Mouse (Mus musculus) limb, embryonic 14.5 days (tissue): ENCODE measurements around the gene Gpr85. TPM values are rescaled to one million over a fixed set of nuclear protein-coding genes. Genes with fewer than 3 reads are reported as not detected.

Source experiments
- ATAC-seq: fragments of 200-750 bp; cut with Nextera tagmentation; 2 replicates; pipeline ENCODE4 v1.8.0; 2017; ENCODE audit warnings: low read depth, moderate number of reproducible peaks, moderate TSS enrichment; ENCODE audit not compliant: low FRiP score
- DNase-seq: peaks from one replicate; pipeline ENCODE4 v3.0.0-alpha.2; 2015; ENCODE audit warnings: low spot score
- H3K27ac ChIP-seq: fragments of 300-500 bp; sonication (generic); replicated peaks from 2 replicates; pipeline ENCODE4 v1.5.1; 2014; ENCODE audit warnings: low read depth, mild to moderate bottlenecking, low read length, moderate library complexity, mixed read lengths
- H3K27me3 ChIP-seq: fragments of 300-500 bp; sonication (generic); 2 replicates; pipeline ENCODE4 v1.6.1; 2014; ENCODE audit warnings: low read length, mixed read lengths; ENCODE audit not compliant: control insufficient read depth, insufficient read depth
- H3K36me3 ChIP-seq: fragments of 300-500 bp; sonication (generic); 2 replicates; pipeline ENCODE4 v1.6.1; 2014; ENCODE audit warnings: mild to moderate bottlenecking, low read length, moderate library complexity, mixed read lengths; ENCODE audit not compliant: control insufficient read depth, insufficient read depth
- H3K4me1 ChIP-seq: fragments of 300-500 bp; sonication (generic); 2 replicates; pipeline ENCODE4 v1.6.1; 2014; ENCODE audit warnings: antibody characterized with exemption, low read length, mixed read lengths; ENCODE audit not compliant: control insufficient read depth, insufficient read depth
- H3K4me2 ChIP-seq: fragments of 300-500 bp; sonication (generic); replicated peaks from 2 replicates; pipeline ENCODE4 v1.6.1; 2014; ENCODE audit warnings: low read depth, mild to moderate bottlenecking, low read length, moderate library complexity; ENCODE audit not compliant: severe bottlenecking
- H3K4me3 ChIP-seq: fragments of 300-500 bp; sonication (generic); replicated peaks from 2 replicates; pipeline ENCODE4 v1.5.1; 2014; ENCODE audit warnings: low read length
- H3K9ac ChIP-seq: fragments of 300-500 bp; sonication (generic); 2 replicates; pipeline ENCODE4 v1.6.1; 2014; ENCODE audit warnings: mild to moderate bottlenecking, low read depth, low read length, moderate library complexity; ENCODE audit not compliant: severe bottlenecking
- H3K9me3 ChIP-seq: fragments of 300-500 bp; sonication (generic); 2 replicates; pipeline ENCODE4 v1.6.1; 2016; ENCODE audit warnings: low read length; ENCODE audit not compliant: control insufficient read depth
- POLR2A ChIP-seq: fragments of 200-500 bp; IDR thresholded peaks from 2 replicates; pipeline ENCODE4 v1.8.0; 2012; ENCODE audit warnings: inconsistent platforms, mild to moderate bottlenecking, moderate library complexity, borderline replicate concordance; ENCODE audit not compliant: insufficient read depth, insufficient read length; ENCODE audit errors: extremely low read depth
- WGBS: fragments of 180-500 bp; shearing (Covaris S2); extraction: QIAGEN DNeasy Blood & Tissue Kit; methylation state at CpG from one replicate; pipeline ENCODE4 v1.1.7; 2014; 5-methylcytosine and 5-hydroxymethylcytosine counted together
- polyA plus RNA-seq, 2 experiments: library from polyadenylated mRNA; depleted of rRNA in 1 of 2; stranded (reverse) in 1 of 2; unstranded in 1 of 2; fragments of >200 nt; fragmentation: Nextera tagmentation in 1 of 2; extraction: Ambion mirVana in 1 of 2; gene quantifications; 2 replicates each; pipeline versions ENCODE4 v1.2.1 to v1.2.3; 2012 to 2014

Gene Gpr85
- polyA plus RNA-seq (2012; rRNA removed) (3.9 and 5.0 TPM in 2 replicates), polyA plus RNA-seq (2014; fragmentation: Nextera tagmentation; extraction: Ambion mirVana) (6.5 and 6.9 TPM in 2 replicates)

DNA sequence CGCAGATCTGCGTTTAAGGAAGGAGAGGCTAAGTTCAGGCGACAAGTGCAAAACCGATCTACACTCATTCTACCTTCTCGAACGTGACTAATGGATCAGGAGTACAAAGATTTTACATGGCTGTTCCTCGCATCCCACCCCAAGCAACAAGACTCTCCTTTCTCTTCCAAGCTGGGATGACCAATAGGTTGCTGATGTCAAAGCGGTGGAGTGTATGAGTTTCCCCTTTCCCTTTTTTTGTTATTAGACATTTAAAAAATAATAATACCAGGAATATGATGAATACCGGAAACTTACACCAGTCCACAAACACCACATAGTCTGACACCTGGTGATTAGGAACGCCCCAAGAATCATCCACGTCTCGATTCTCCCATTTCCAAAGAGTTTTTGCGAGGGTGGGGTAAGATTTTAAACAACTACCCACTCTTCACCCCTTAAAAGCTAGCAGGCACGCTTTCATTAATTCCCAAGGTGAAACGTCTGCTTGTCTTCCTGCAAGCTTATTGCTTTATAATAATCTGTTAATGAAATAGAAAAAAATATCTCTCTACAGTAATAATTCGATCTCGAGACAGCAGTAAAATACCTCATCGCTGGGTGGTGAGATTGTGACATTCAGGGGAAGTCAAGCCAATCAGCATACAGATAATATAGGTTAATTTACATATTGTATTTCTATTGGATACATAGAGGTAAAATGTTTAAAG, at the start of gene Gpr85:
Gene Gpr85, minus strand, starts transcription at position 598 of the 710 bp plus-strand sequence.
- Histone ChIP-seq H3K4me1 (no peaks in the 10 kb centered on the region), H3K9me3 (no peaks in the 10 kb centered on the region), H3K4me3 (peak within 1 kb of the TSS; percentile 67), H3K9ac (peak within 1 kb of the TSS; percentile 97), H3K36me3 (no peaks in the 10 kb centered on the region), H3K27ac (peak within 1 kb of the TSS; percentile 81), H3K27me3 (no peaks in the 10 kb centered on the region), H3K4me2 (peak within 1 kb of the TSS; percentile 88)
- 42% methylated on average over 18 of the region's 18 CpGs for WGBS
- ATAC-seq, result no peak
- no peak for TF ChIP-seq POLR2A
- DNase-seq, result no peak

DNA sequence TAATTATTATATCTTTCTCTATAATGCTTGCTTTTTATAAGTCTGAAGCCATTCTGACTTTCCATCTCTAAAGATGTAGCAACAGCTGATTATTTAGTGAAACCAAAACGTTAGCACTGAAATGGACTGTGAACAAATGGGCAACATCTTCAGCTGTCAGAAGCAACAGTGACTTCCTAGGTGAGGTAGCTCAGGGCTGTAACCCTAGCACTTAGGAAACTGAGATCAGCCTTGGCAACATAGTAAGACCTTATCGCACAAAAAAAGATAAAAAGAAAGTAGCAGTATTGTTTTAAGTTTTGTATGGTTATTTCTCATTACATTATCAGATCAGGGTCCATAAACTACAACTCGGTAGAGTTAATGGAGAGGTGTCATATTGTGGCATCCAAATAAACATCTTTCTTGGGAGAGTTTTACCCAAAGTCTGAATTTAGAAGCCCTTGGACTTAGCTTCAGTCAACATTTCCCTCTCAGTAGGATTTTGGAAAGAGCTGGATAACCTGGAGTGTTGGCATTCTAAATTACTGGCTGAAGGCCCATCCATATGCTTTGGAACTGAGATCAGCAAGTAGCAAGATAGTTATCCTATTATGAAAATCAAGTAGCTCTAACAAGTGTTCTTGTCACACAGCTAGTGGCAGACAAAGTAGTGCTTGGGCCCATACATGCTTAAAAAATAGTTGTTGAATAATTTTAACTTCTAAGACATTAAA, 45.3 kb upstream of the Gpr85 start:
- TF ChIP-seq POLR2A, result no peak

DNA sequence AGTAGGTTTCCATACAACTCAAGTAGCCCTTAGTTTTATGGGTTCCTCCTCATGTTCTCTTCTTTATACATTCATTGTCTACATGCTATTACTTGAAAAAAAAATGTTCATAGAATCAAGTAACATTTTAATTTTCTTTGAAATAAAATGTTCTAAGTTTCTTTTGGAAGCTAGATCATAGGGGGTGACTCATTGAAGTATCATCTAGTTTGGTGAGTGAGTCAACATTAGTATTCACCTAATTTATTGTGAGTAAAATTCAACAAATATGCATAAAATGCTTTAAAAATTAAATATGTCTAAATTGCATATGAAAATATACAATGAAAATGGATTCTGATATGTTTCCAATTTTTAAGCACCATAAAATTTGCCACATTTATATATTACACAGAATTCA, 43.2 kb upstream of the Gpr85 start:
- H3K9ac ChIP-seq, result no peak overlapping the region
- no peak overlapping the region for H3K4me3 ChIP-seq
- no peak overlapping the region for H3K27ac ChIP-seq
- no peaks in the 10 kb centered on the region for H3K9me3 ChIP-seq
- H3K36me3 ChIP-seq, result no peaks in the 10 kb centered on the region
- DNase-seq, result no peak
- no peaks in the 10 kb centered on the region for H3K4me1 ChIP-seq
- no peaks in the 10 kb centered on the region for H3K27me3 ChIP-seq
- H3K4me2 ChIP-seq, result no peak overlapping the region
- no peak for ATAC-seq
- TF ChIP-seq POLR2A, result no peak

More for the DNA sequence above, 45.3 kb upstream of the Gpr85 start:
- Histone ChIP-seq H3K4me3 (no peak overlapping the region), H3K4me2 (no peak overlapping the region), H3K27me3 (no peaks in the 10 kb centered on the region), H3K9ac (no peak overlapping the region), H3K4me1 (no peaks in the 10 kb centered on the region), H3K9me3 (no peaks in the 10 kb centered on the region), H3K27ac (no peak overlapping the region), H3K36me3 (no peaks in the 10 kb centered on the region)
- DNase-seq (no peak), ATAC-seq (no peak)
- 86% methylated on average over 3 of the region's 3 CpGs for WGBS

DNA sequence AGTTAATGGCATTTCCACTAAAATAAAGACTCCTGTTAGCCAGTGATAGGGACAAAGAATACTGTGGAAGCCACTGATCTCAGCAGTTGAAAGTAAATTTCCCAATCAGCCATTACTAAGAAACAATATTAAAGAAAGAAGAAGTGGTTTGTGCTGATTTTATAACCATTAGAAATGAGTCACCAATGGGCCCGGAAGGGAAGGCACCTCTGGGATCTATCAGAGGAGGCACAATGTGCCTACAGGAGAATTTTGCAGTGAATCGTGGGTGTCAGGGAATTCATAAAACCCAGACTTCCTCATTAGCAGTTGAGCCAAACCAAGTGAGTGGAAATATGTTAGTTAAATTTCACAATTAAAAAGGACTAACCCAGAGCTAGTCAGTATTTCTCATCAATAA, 34.2 kb upstream of the Gpr85 start:
- H3K9me3 ChIP-seq, result no peaks in the 10 kb centered on the region
- H3K36me3 ChIP-seq, result no peaks in the 10 kb centered on the region
- H3K27me3 ChIP-seq, result no peaks in the 10 kb centered on the region
- peaks cover 5% of the 10 kb centered on the region for H3K4me1 ChIP-seq
- no peak overlapping the region for H3K27ac ChIP-seq
- no peak overlapping the region for H3K4me3 ChIP-seq
- no peak for DNase-seq
- ATAC-seq, result no peak
- no peak overlapping the region for H3K9ac ChIP-seq
- 76% methylated on average over 2 of the region's 2 CpGs for WGBS
- TF ChIP-seq POLR2A, result no peak
- H3K4me2 ChIP-seq, result no peak overlapping the region

DNA sequence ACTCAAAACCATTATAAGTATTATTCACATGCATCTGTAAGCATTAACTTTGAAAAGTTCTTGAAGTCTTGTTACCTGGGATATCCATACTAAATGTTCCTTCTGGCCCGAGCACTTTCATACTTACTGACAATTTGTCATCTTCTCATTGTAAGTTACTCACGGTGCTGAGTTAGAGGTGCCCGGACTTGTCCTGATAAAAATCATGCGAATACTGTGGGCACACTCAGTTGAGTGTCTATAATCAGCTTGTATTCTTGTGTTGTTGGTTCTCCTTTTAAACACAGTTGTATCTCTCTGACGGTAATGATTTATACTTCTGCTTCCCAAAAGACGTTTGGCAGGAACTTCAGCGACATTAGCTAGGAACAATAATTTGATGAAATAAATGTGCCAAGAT, 32.3 kb upstream of the Gpr85 start:
- peak overlapping the region; percentile 66 for H3K4me3 ChIP-seq
- H3K9me3 ChIP-seq, result no peaks in the 10 kb centered on the region
- peak overlapping the region; percentile 51 for H3K4me2 ChIP-seq
- H3K36me3 ChIP-seq, result peaks cover 5% of the 10 kb centered on the region; the same call in 1 of the 2 replicates
- DNase-seq (no peak), ATAC-seq (no peak)
- H3K27me3 ChIP-seq, result no peaks in the 10 kb centered on the region
- no peak for TF ChIP-seq POLR2A
- no peak overlapping the region; the same call in 1 of the 2 replicates for H3K27ac ChIP-seq
- H3K4me1 ChIP-seq, result peaks cover 5% of the 10 kb centered on the region
- 70% methylated on average over 7 of the region's 7 CpGs for WGBS
- H3K9ac ChIP-seq, result no peak overlapping the region
